Mouse (Mus musculus): Measurements from ENCODE around the gene S100a16.
A peak's percentile ranks its signal among the peaks of the same experiment; 100 is the strongest.

S100a16 gene

GRCm38 (mm10) chr3:90537141-90537904 lies at the start of gene S100a16:
TSS of gene S100a16 (plus strand) at chr3:90537254.
- DNase-seq (ENCODE audit: low read depth, low spot score), result peak; percentile 43

- DNase-seq (ENCODE audit: low read depth, low spot score), result no peak
These were observed 48.5 kb upstream of the S100a16 start for GRCm38 (mm10) chr3:90488576-90488975.

GRCm38 (mm10) chr3:90490696-90491256 lies 46.3 kb upstream of the S100a16 start, which contains the start of gene Snapin:
TSS of gene Snapin (minus strand) at chr3:90491033.
- peak; percentile 96 for DNase-seq (ENCODE audit: low read depth, low spot score)

GRCm38 (mm10) chr3:90491350-90491749 lies 45.7 kb upstream of the S100a16 start:
- peak; percentile 79 for DNase-seq (ENCODE audit: low read depth, low spot score)

- DNase-seq (ENCODE audit: low read depth, low spot score), result peak; percentile 26
These were observed 43.1 kb upstream of the S100a16 start for GRCm38 (mm10) chr3:90493831-90494540.

GRCm38 (mm10) chr3:90495850-90496525 lies 41.1 kb upstream of the S100a16 start:
- DNase-seq (ENCODE audit: low read depth, low spot score), result no peak

- DNase-seq (ENCODE audit: low read depth, low spot score), result no peak
These were observed 39.5 kb upstream of the S100a16 start for GRCm38 (mm10) chr3:90497597-90497996.

GRCm38 (mm10) chr3:90503444-90503843 lies 33.6 kb upstream of the S100a16 start:
- no peak for DNase-seq (ENCODE audit: low read depth, low spot score)

- no peak for DNase-seq (ENCODE audit: low read depth, low spot score)
These were observed 31.8 kb upstream of the S100a16 start for GRCm38 (mm10) chr3:90505216-90505615.

GRCm38 (mm10) chr3:90506362-90506761 lies 30.7 kb upstream of the S100a16 start:
- no peak for DNase-seq (ENCODE audit: low read depth, low spot score)

- DNase-seq (ENCODE audit: low read depth, low spot score), result peak; percentile 29
These were observed 28.6 kb upstream of the S100a16 start for GRCm38 (mm10) chr3:90508287-90508949.

GRCm38 (mm10) chr3:90508950-90509746 lies 27.9 kb upstream of the S100a16 start, which contains the start of gene Chtop:
TSS of gene Chtop (minus strand) at chr3:90509498.
- DNase-seq (ENCODE audit: low read depth, low spot score), result peak; percentile 99

GRCm38 (mm10) chr3:90509747-90510123 lies 27.3 kb upstream of the S100a16 start:
- DNase-seq (ENCODE audit: low read depth, low spot score), result no peak

- no peak for DNase-seq (ENCODE audit: low read depth, low spot score)
These were observed 24.8 kb upstream of the S100a16 start for GRCm38 (mm10) chr3:90512276-90512675.

- DNase-seq (ENCODE audit: low read depth, low spot score), result peak; percentile 41
These were observed 24.0 kb upstream of the S100a16 start for GRCm38 (mm10) chr3:90512948-90513642.

GRCm38 (mm10) chr3:90513796-90514590 lies 23.1 kb upstream of the S100a16 start, which contains the start of the genes S100a1 and S100a13:
TSS of gene S100a1 (minus strand) at chr3:90514392.
TSS of gene S100a13 (plus strand) at chr3:90514435.
- DNase-seq (ENCODE audit: low read depth, low spot score), result peak; percentile 21

GRCm38 (mm10) chr3:90514691-90515090 lies 22.4 kb upstream of the S100a16 start:
- DNase-seq (ENCODE audit: low read depth, low spot score), result peak; percentile 69

- no peak for DNase-seq (ENCODE audit: low read depth, low spot score)
These were observed 21.8 kb upstream of the S100a16 start for GRCm38 (mm10) chr3:90515242-90515641.

- DNase-seq (ENCODE audit: low read depth, low spot score), result no peak
These were observed 21.3 kb upstream of the S100a16 start for GRCm38 (mm10) chr3:90515789-90516188.

All from R1 (cell line).